Mouse (Mus musculus) inflammation-experienced regulatory T-cells, adult 6 months (primary cell): ENCODE measurements around the gene Slc6a12. TPM values are rescaled to one million over a fixed set of nuclear protein-coding genes. Genes with fewer than 3 reads are reported as not detected.

Source experiments
- ATAC-seq: one replicate; pipeline ENCODE4 v1.8.0; 2017
- polyA plus RNA-seq, 3 experiments: library from polyadenylated mRNA; unstranded; fragments of 100-300 nt; shearing (Covaris generic); gene quantifications; one replicate each; pipeline ENCODE4 v1.2.1; 2017

Slc6a12 gene
- polyA plus RNA-seq = not detected

GRCm38 (mm10) chr6:121343026-121343770 is at the start of gene Slc6a12:
Gene Slc6a12, plus strand, starts transcription at chr6:121343076.
- no peak for ATAC-seq

- no peak for ATAC-seq
Observed at GRCm38 (mm10) chr6:121299317-121299716, 43.6 kb upstream of the Slc6a12 start.

GRCm38 (mm10) chr6:121299954-121300353 is 42.9 kb upstream of the Slc6a12 start, which contains the start of gene Slc6a13:
Gene Slc6a13, plus strand, starts transcription at chr6:121300227.
- ATAC-seq = no peak

GRCm38 (mm10) chr6:121300504-121300903 is 42.4 kb upstream of the Slc6a12 start:
- no peak for ATAC-seq

GRCm38 (mm10) chr6:121303466-121304220 is 39.2 kb upstream of the Slc6a12 start:
- ATAC-seq = no peak

GRCm38 (mm10) chr6:121304630-121305029 is 38.2 kb upstream of the Slc6a12 start:
- no peak for ATAC-seq

- ATAC-seq = no peak
Observed at GRCm38 (mm10) chr6:121305571-121305970, 37.3 kb upstream of the Slc6a12 start.

- ATAC-seq = no peak
Observed at GRCm38 (mm10) chr6:121310984-121311383, 31.9 kb upstream of the Slc6a12 start.

- ATAC-seq = no peak
Observed at GRCm38 (mm10) chr6:121319099-121319498, 23.8 kb upstream of the Slc6a12 start.

- ATAC-seq = no peak
Observed at GRCm38 (mm10) chr6:121322381-121323110, 20.3 kb upstream of the Slc6a12 start.

- no peak for ATAC-seq
Observed at GRCm38 (mm10) chr6:121325298-121325697, 17.6 kb upstream of the Slc6a12 start.

- ATAC-seq = no peak
Observed at GRCm38 (mm10) chr6:121325740-121326139, 17.1 kb upstream of the Slc6a12 start.

- no peak for ATAC-seq
Observed at GRCm38 (mm10) chr6:121326486-121327069, 16.3 kb upstream of the Slc6a12 start.

- ATAC-seq = no peak
Observed at GRCm38 (mm10) chr6:121328417-121328884, 14.4 kb upstream of the Slc6a12 start.

GRCm38 (mm10) chr6:121329848-121330508 is 12.9 kb upstream of the Slc6a12 start:
- ATAC-seq = no peak

- no peak for ATAC-seq
Observed at GRCm38 (mm10) chr6:121335841-121336240, 7.0 kb upstream of the Slc6a12 start.

- no peak for ATAC-seq
Observed at GRCm38 (mm10) chr6:121336558-121336957, 6.3 kb upstream of the Slc6a12 start.

- ATAC-seq = no peak
Observed at GRCm38 (mm10) chr6:121337229-121337628, 5.6 kb upstream of the Slc6a12 start.

GRCm38 (mm10) chr6:121337770-121338518 is 4.9 kb upstream of the Slc6a12 start:
- ATAC-seq = peak; percentile 61

GRCm38 (mm10) chr6:121338519-121338896 is 4.4 kb upstream of the Slc6a12 start:
- no peak for ATAC-seq

- no peak for ATAC-seq
Observed at GRCm38 (mm10) chr6:121341650-121342049, 1.2 kb upstream of the Slc6a12 start.
